Mouse (Mus musculus) spleen, adult 2 months (tissue): ENCODE data around the gene Cradd. TPM values are rescaled to one million over a fixed set of nuclear protein-coding genes. Genes with fewer than 3 reads are reported as not detected.

Experiments used
- DNase-seq, 2 experiments: peaks; one replicate each; pipeline versions ENCODE4 v3.0.0 to v3.0.0-alpha.2; 2012 to 2021; ENCODE audit warnings: low spot score in 2 of 2, low read depth in 1 of 2
- H3K27ac ChIP-seq: fragments of 200-500 bp; 2 replicates; pipeline ENCODE4 v1.5.1; 2012; ENCODE audit warnings: low read length, inconsistent platforms; ENCODE audit not compliant: insufficient read depth
- H3K27me3 ChIP-seq: fragments of 200-500 bp; 2 replicates; pipeline ENCODE4 v1.6.1; 2012; ENCODE audit warnings: mild to moderate bottlenecking, moderate library complexity, low read length, inconsistent platforms; ENCODE audit not compliant: control insufficient read depth, insufficient read depth
- H3K36me3 ChIP-seq: fragments of 200-500 bp; 2 replicates; pipeline ENCODE4 v1.6.1; 2012; ENCODE audit warnings: mild to moderate bottlenecking, low read length, inconsistent platforms; ENCODE audit not compliant: control insufficient read depth, insufficient read depth
- H3K4me1 ChIP-seq: fragments of 200-500 bp; 2 replicates; pipeline ENCODE4 v1.6.1; 2011; ENCODE audit warnings: inconsistent platforms; ENCODE audit not compliant: control insufficient read depth, insufficient read depth, insufficient read length
- H3K4me3 ChIP-seq: fragments of 200-500 bp; 2 replicates; pipeline ENCODE4 v1.5.1; 2011; ENCODE audit warnings: mild to moderate bottlenecking, inconsistent platforms; ENCODE audit not compliant: insufficient read depth, insufficient read length; ENCODE audit errors: extremely low read depth
- CTCF ChIP-seq: fragments of 200-500 bp; IDR thresholded peaks from 2 replicates; pipeline ENCODE4 v1.5.1; 2011; ENCODE audit warnings: mild to moderate bottlenecking, inconsistent platforms; ENCODE audit not compliant: insufficient read depth, insufficient read length, insufficient replicate concordance; ENCODE audit errors: extremely low read depth
- POLR2A ChIP-seq: fragments of 200-500 bp; IDR thresholded peaks from 2 replicates; pipeline ENCODE4 v1.6.1; 2011; ENCODE audit warnings: low read depth, low read length, inconsistent platforms
- WGBS: fragments of 180-500 bp; shearing (Covaris S2); methylation state at CpG from one replicate; pipeline ENCODE4 v1.1.7; 2018; 5-methylcytosine and 5-hydroxymethylcytosine counted together
- polyA plus RNA-seq: library from polyadenylated mRNA; depleted of rRNA; stranded (reverse); fragments of >200 nt; gene quantifications from 2 replicates; pipeline ENCODE4 v1.2.3, GENCODE M21; 2012

The Cradd gene
- polyA plus RNA-seq, 1 experiment = 8.2 TPM

GRCm38 (mm10) chr10:95306824-95307552 is 16.9 kb downstream of the Cradd start:
- no peak for DNase-seq
- Histone ChIP-seq H3K27me3 (no peaks in the 10 kb centered on the region), H3K27ac (no peak overlapping the region), H3K4me3 (no peak overlapping the region), H3K4me1 (peaks cover 3% of the 10 kb centered on the region; the same call in 1 of the 2 replicates), H3K36me3 (no peaks in the 10 kb centered on the region)
- no peak for TF ChIP-seq POLR2A
- no peak for TF ChIP-seq CTCF
- WGBS = 88% methylated on average over 11 of the region's 11 CpGs

- Histone ChIP-seq H3K27me3 (no peaks in the 10 kb centered on the region), H3K4me1 (peaks cover 5% of the 10 kb centered on the region; the same call in 1 of the 2 replicates), H3K27ac (no peak overlapping the region), H3K36me3 (no peaks in the 10 kb centered on the region), H3K4me3 (no peak overlapping the region)
- no peak for TF ChIP-seq POLR2A
- TF ChIP-seq CTCF = no peak
- 50% methylated on average over 4 of the region's 4 CpGs for WGBS
- DNase-seq = no peak
Measured at GRCm38 (mm10) chr10:95304240-95304639, 19.7 kb downstream of the Cradd start.

GRCm38 (mm10) chr10:95302211-95303163 is 21.4 kb downstream of the Cradd start:
- Histone ChIP-seq H3K4me1 (peaks cover 15% of the 10 kb centered on the region; the same call in 1 of the 2 replicates), H3K36me3 (no peaks in the 10 kb centered on the region), H3K4me3 (no peak overlapping the region), H3K27ac (no peak overlapping the region), H3K27me3 (no peaks in the 10 kb centered on the region)
- no peak for TF ChIP-seq POLR2A
- no peak for TF ChIP-seq CTCF
- DNase-seq = no peak
- 76% methylated on average over 12 of the region's 12 CpGs for WGBS

GRCm38 (mm10) chr10:95300178-95300793 is 23.6 kb downstream of the Cradd start:
- Histone ChIP-seq H3K4me1 (peaks cover 15% of the 10 kb centered on the region; the same call in 1 of the 2 replicates), H3K27ac (no peak overlapping the region), H3K36me3 (no peaks in the 10 kb centered on the region), H3K4me3 (no peak overlapping the region), H3K27me3 (no peaks in the 10 kb centered on the region)
- 68% methylated on average over 8 of the region's 8 CpGs for WGBS
- no peak for DNase-seq
- TF ChIP-seq CTCF = no peak
- no peak for TF ChIP-seq POLR2A

GRCm38 (mm10) chr10:95299808-95300133 is 24.2 kb downstream of the Cradd start:
- Histone ChIP-seq H3K27me3 (no peaks in the 10 kb centered on the region), H3K4me3 (no peak overlapping the region)
- 42% methylated on average over 7 of the region's 7 CpGs for WGBS

GRCm38 (mm10) chr10:95299010-95299807 is 24.7 kb downstream of the Cradd start:
- 71% methylated on average over 18 of the region's 18 CpGs for WGBS

More at GRCm38 (mm10) chr10:95299808-95300133, 24.2 kb downstream of the Cradd start:
- no peaks in the 10 kb centered on the region for H3K36me3 ChIP-seq
- no peak overlapping the region for H3K27ac ChIP-seq
- TF ChIP-seq POLR2A = no peak
- no peak for TF ChIP-seq CTCF
- H3K4me1 ChIP-seq = peaks cover 13% of the 10 kb centered on the region; the same call in 1 of the 2 replicates
- no peak for DNase-seq

More at GRCm38 (mm10) chr10:95299010-95299807, 24.7 kb downstream of the Cradd start:
- no peak for TF ChIP-seq CTCF
- no peak for TF ChIP-seq POLR2A
- Histone ChIP-seq H3K27ac (no peak overlapping the region), H3K27me3 (no peaks in the 10 kb centered on the region), H3K4me1 (peaks cover 13% of the 10 kb centered on the region; the same call in 1 of the 2 replicates), H3K36me3 (no peaks in the 10 kb centered on the region), H3K4me3 (no peak overlapping the region)
- no peak for DNase-seq
